Mouse (Mus musculus) erythroblast, embryonic 14.5 days (primary cell): Measurements from ENCODE around the gene Nxph3.

ENCODE experiments used
- GATA1 ChIP-seq: IDR thresholded peaks from 2 replicates; pipeline ENCODE4 v1.6.1; 2012; ENCODE audit warnings: low read length, inconsistent platforms, mixed read lengths
- TAL1 ChIP-seq: IDR thresholded peaks from 3 replicates; pipeline ENCODE4 v1.6.1; 2012; ENCODE audit warnings: low read length, inconsistent platforms, mixed read lengths

DNA sequence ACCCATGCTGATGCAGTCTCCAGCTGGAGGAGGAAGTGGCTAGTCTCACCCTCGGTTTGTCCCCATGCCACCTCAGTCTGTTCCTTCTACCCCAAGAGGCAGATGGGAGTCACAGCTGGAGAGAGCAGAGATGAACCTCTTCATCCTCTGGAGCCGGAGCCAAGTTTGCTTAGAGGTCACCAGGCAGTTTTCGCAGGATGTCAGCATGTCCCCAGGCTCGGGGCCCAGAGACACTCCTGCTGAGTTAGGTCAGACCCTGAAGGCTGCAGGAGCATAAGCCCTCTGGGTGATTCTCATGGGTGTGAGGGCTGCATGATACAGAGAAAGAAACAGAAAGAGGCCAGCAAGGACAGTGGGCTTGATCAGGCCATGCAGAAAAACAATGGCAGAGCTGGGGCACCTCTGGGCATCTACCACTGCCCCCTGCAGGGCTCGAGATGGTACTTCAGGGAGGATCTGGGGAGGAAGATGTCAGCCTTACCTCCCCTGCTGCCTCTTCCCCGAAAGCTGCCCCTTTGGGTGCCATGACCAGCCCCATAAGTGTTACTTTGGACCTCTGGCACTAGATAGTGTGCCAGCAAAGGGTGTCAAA, 5.1 kb downstream of the Nxph3 start:
- no peak for TF ChIP-seq GATA1
- no peak for TF ChIP-seq TAL1
